Mouse (Mus musculus) small intestine, adult 2 months (tissue): ENCODE measurements around the gene Olfr796.

ENCODE experiments used
- CTCF ChIP-seq: fragments of 200-500 bp; IDR thresholded peaks from 2 replicates; pipeline ENCODE4 v1.5.1; 2012; ENCODE audit warnings: low read depth, mild to moderate bottlenecking, control low read depth, inconsistent platforms, low read length, moderate library complexity, mixed read lengths; ENCODE audit not compliant: insufficient replicate concordance, insufficient read length; ENCODE audit errors: extremely low read depth
- POLR2A ChIP-seq: fragments of 200-500 bp; IDR thresholded peaks from 2 replicates; pipeline ENCODE4 v1.6.1; 2012; ENCODE audit warnings: low read depth, mild to moderate bottlenecking, control low read depth, inconsistent platforms, low read length, moderate library complexity

DNA sequence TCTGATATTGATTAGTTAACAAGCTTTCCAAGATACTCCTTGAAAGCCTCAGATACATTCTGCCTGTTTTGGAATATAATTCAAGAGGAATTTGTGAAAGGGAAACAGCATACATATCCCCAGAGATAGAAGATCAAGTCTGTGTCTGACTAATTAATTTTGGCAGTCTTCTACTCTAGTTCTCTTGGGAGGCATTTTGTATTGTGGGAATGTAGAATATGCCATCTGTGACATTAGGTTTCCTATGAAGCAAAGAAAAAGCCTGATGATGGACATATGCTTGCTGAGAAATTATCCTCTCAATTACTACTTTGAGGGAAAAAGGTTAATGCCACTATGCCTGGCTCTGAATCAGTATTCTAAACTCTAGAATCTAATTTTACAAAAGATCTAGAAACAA lies 10.9 kb upstream of the Olfr796 start:
- TF ChIP-seq CTCF (no peak), POLR2A (no peak)
